Mouse (Mus musculus): ENCODE results near the gene Itih5. TPM values are rescaled to one million over a fixed set of nuclear protein-coding genes. Genes with fewer than 3 reads are reported as not detected.
A peak's percentile ranks its signal among the peaks of the same experiment; 100 is the strongest.

Itih5 gene
- 3.7 and 4.4 TPM in 2 replicates for polyA plus RNA-seq (2016; fragmentation: Nextera tagmentation; extraction: Ambion mirVana)

DNA sequence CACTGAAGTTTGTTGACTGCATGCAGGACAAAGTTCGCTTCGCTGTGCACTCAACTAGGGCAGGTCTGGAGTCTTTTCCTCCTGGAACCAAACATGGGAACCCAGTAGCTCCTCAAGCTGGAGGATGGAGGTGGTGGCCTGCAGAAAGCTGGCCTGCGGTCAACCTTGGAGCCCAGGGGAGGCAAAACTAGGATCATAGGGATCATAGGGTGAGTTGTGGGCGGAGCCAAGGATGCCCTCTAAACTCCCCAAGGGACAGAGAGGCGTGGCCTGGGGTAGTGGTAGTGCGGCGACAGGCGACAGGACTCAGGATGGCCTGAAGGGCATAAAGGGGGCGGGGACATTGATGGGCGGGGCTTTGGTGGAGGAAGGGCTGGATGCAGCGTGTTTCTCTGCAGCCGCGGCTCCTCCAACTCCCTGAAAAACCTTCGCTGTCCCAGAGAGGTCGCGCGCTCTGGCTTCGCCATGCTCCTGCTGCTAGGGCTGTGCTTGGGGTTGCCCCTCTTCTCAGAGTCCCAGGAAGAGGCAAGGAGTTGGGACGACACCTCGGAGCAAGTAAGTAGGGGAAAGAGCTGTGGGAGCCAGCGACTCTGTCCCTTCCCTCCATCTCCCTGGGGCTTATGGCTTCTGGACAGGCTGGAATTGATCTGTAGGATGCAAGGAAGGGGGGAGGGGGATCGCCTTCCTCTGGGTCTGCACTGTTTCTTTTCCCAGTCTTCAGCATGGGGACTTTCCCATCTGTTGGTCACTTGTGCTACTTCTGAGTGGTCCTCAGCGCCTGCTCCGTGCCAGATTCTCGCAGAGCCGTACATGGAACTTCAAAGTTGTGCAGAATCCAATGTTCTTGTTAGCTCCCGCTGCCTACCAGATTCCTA, at the start of gene Itih5:
Gene Itih5, plus strand, starts transcription at position 371 of the 875 bp plus-strand sequence.
- peak; percentile 83 for DNase-seq (ENCODE audit: low spot score)
- Histone ChIP-seq H3K4me1 (peaks cover 18% of the 10 kb centered on the region), H3K36me3 (replicated peaks) (no peaks in the 10 kb centered on the region), H3K9me3 (no peaks in the 10 kb centered on the region), H3K27me3 (replicated peaks; ENCODE audit: low read depth, poor library complexity, severe bottlenecking) (no peaks in the 10 kb centered on the region; the same call in 1 of the 2 replicates), H3K27ac (replicated peaks) (peak within 1 kb of the TSS; percentile 82), H3K4me3 (peak within 1 kb of the TSS; percentile 67)
- WGBS: 7% methylated on average over 27 of the region's 27 CpGs

DNA sequence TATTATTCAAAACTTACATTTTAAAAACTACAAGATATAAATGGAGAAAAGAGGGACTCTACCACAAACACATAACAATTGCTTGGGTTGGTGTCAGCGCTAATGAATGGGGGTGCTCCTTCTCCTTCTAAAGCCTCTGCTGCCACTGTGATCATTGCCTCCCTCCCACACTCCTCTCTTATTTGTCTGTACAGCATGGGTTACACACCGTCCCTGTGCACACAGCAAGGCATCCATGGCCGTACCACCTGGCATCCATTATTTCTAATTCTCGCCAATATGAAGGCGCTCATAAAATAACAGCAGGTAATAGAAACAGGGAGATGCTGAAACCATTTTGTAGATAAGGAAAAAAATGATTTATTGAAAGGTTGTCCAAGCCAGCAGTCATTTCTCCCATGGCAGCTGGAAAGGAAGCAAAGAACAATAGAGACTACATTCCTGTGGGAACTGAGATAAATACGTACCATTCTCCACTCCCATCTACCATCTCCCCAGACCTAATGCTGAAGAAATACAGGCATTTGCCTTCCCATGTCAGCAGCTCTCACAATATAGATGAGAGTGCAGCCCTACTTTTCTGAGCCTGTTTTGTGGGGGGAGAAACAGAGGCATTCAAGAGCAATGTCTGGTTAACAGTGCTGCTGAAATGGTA, 44.7 kb upstream of the Itih5 start:
- no peak for DNase-seq (ENCODE audit: low spot score)
- Histone ChIP-seq H3K4me1 (no peaks in the 10 kb centered on the region), H3K27ac (replicated peaks) (no peak overlapping the region), H3K4me3 (no peak overlapping the region), H3K36me3 (replicated peaks) (no peaks in the 10 kb centered on the region), H3K27me3 (replicated peaks; ENCODE audit: low read depth, poor library complexity, severe bottlenecking) (no peaks in the 10 kb centered on the region), H3K9me3 (no peaks in the 10 kb centered on the region)
- WGBS: 78% methylated on average over 6 of the region's 6 CpGs

DNA sequence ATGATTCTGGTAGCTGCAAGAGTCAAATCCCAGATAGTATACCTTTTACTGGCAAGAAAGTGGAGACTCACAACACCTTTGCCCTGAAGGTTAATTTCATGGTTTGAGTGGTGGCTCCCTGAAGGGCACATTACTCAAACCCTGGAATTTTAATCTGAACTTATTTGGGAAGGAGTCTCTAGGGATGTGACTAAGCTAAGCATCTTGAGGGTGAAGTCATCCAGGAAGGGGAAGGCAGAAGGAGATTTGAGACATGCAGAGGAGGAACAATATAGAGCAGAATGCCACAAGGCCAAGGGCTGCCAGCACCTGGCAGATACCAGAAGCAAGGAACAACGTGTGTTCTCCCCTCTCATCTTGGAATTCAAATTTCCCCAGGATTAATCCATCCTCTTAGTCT, 34.6 kb upstream of the Itih5 start:
- H3K9me3 ChIP-seq: no peaks in the 10 kb centered on the region
- no peaks in the 10 kb centered on the region for H3K4me1 ChIP-seq
- 76% methylated on average over 1 of the region's 1 CpGs for WGBS
- no peak overlapping the region for H3K27ac ChIP-seq (replicated peaks)
- no peaks in the 10 kb centered on the region for H3K36me3 ChIP-seq (replicated peaks)
- no peak for DNase-seq (ENCODE audit: low spot score)
- no peak overlapping the region for H3K4me3 ChIP-seq
- no peaks in the 10 kb centered on the region for H3K27me3 ChIP-seq (replicated peaks; ENCODE audit: low read depth, poor library complexity, severe bottlenecking)

DNA sequence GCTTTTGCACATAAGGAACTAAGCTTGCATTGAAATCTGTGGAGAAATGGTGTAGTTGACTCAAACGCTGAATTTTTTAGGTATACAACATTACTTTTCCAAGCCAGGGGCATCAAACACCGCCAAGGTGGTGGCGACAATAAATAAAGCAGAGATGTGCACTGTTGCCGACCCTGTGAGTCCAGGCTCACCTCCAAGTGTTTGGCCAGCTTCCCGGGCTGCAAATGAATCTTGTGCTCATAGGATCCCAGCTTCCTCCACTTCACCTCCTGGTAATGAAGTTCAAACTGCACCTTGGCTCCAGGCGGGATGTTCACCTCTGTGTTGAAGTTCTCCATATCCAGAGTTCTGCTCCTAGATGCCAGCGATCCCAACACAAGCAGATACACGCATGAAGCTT, 34.1 kb upstream of the Itih5 start:
- Histone ChIP-seq H3K4me1 (no peaks in the 10 kb centered on the region), H3K36me3 (replicated peaks) (no peaks in the 10 kb centered on the region), H3K27ac (replicated peaks) (no peak overlapping the region), H3K9me3 (no peaks in the 10 kb centered on the region), H3K27me3 (replicated peaks; ENCODE audit: low read depth, poor library complexity, severe bottlenecking) (no peaks in the 10 kb centered on the region), H3K4me3 (no peak overlapping the region)
- no peak for DNase-seq (ENCODE audit: low spot score)
- 86% methylated on average over 8 of the region's 8 CpGs for WGBS

DNA sequence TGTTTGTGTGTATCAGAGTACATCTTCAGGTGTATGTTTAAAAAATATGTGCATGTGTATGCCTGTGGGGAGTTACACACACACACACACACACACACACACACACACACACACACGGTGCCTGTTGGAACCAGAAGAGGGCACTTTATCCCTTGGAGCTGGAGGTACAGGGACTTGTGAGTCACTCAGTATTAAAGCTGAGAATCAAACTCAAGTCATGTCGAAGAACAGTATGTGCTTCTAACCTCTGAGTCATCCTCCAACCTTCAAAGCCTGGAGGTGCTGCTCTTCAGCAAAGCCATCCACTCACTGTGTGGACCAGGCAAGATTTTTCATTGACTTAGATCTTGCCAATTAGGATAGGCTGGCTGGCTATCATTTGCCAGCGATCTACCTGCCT, 31.5 kb upstream of the Itih5 start:
- H3K27ac ChIP-seq (replicated peaks): no peak overlapping the region
- no peaks in the 10 kb centered on the region for H3K27me3 ChIP-seq (replicated peaks; ENCODE audit: low read depth, poor library complexity, severe bottlenecking)
- no peak for DNase-seq (ENCODE audit: low spot score)
- no peaks in the 10 kb centered on the region for H3K4me1 ChIP-seq
- no peaks in the 10 kb centered on the region for H3K9me3 ChIP-seq
- no peaks in the 10 kb centered on the region for H3K36me3 ChIP-seq (replicated peaks)
- 72% methylated on average over 3 of the region's 3 CpGs for WGBS
- H3K4me3 ChIP-seq: no peak overlapping the region

DNA sequence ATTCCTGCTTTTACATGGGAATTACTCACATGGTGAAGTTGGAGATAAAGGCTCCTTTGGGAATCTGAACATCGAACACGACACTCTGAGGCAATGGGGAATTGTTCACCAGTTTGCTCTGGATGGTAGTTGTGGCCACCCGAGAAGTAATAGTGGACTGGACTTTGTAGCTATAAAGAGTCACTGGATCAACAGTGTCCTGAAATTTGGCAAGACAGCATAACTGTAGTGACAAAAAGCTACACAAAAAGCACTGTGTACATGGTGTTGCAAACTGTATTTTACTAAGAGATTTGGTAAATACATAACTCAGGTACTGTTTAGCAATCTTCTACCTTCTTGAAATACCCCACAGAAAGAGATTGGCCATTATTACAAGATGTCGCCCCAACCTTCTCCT, 27.2 kb upstream of the Itih5 start:
- 91% methylated on average over 4 of the region's 4 CpGs for WGBS
- no peak overlapping the region for H3K4me3 ChIP-seq
- no peaks in the 10 kb centered on the region for H3K36me3 ChIP-seq (replicated peaks)
- H3K27me3 ChIP-seq (replicated peaks; ENCODE audit: low read depth, poor library complexity, severe bottlenecking): no peaks in the 10 kb centered on the region
- no peak for DNase-seq (ENCODE audit: low spot score)
- H3K9me3 ChIP-seq: no peaks in the 10 kb centered on the region
- H3K4me1 ChIP-seq: no peaks in the 10 kb centered on the region
- no peak overlapping the region for H3K27ac ChIP-seq (replicated peaks)

DNA sequence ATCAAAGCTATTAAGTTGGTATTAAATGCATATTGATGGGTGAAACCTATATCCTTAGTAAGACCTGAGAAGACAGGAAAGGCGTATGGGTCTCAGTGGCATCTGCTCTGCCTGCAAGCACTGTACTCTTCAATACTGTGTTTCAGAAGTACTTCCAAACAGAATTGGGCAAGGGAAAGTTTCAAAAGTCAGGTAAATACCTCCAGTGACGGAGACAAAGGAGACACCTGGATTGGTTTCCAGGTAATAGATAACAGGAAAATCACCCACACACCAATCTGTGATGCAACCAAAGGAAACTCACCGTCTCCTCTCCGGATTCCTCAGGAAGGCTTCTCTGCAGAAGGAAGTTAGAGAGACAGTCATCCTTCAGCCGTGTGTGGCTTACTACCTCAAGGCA, 25.9 kb upstream of the Itih5 start:
- H3K27me3 ChIP-seq (replicated peaks; ENCODE audit: low read depth, poor library complexity, severe bottlenecking): no peaks in the 10 kb centered on the region
- no peak for DNase-seq (ENCODE audit: low spot score)
- 85% methylated on average over 5 of the region's 5 CpGs for whole genome bisulfite sequencing
- H3K9me3 ChIP-seq: no peaks in the 10 kb centered on the region
- H3K36me3 ChIP-seq (replicated peaks): no peaks in the 10 kb centered on the region
- no peaks in the 10 kb centered on the region for H3K4me1 ChIP-seq
- H3K4me3 ChIP-seq: no peak overlapping the region
- no peak overlapping the region for H3K27ac ChIP-seq (replicated peaks)

DNA sequence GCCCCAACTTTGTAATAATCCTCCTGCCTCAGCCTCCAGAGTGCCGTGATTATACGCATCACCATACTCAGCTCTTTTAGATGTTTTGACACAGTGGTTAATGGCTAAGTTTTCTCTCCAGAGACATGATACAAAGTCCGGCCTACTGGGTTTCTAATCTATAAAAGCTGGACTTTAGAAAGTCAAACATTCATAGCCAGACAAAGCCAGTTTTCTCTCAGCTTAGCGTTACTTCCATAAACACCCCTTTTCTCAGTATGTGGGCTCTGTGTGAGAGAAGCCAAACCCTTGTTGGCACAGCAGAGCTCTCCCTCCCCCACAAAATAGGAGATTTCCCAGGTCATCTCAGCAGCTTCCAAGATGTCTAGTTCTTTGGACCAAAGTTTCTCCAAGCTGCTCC, 24.8 kb upstream of the Itih5 start:
- DNase-seq (ENCODE audit: low spot score): no peak
- no peaks in the 10 kb centered on the region for H3K36me3 ChIP-seq (replicated peaks)
- no peaks in the 10 kb centered on the region for H3K4me1 ChIP-seq
- H3K9me3 ChIP-seq: no peaks in the 10 kb centered on the region
- H3K4me3 ChIP-seq: no peak overlapping the region
- H3K27me3 ChIP-seq (replicated peaks; ENCODE audit: low read depth, poor library complexity, severe bottlenecking): no peaks in the 10 kb centered on the region
- no peak overlapping the region for H3K27ac ChIP-seq (replicated peaks)
- 86% methylated on average over 4 of the region's 4 CpGs for WGBS

DNA sequence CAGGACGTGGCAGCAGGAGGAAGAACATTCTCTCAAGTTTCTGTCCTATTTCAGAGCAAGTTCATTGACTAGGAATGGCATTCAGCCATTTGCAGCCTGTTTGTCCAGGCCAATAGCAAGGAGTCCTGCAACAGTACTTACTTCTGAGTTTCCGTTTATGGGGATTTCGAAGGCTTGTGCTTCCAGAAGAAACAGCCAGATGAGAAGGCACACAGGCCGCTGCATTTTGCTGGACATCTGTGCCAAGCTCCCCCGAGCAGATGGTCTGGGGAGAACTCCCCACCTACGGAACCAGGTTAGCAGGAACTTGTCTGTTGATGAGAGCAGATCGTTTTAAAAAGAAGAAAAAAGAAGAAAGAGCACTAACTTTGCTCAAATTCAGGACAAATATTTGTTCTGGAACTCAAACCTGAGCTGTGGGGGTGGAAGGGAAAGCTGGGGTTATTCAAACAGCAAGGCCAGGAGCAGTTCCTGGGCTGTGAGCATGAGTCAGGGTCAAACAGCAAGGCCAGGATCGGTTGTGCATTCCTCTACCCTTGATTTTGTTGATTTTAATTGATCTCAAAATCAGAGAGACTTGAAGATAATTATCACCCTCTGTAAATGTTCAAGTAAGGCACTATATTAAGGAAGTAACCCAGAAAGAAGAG, 22.9 kb upstream of the Itih5 start:
- WGBS: 72% methylated on average over 8 of the region's 8 CpGs
- no peak for DNase-seq (ENCODE audit: low spot score)
- H3K36me3 ChIP-seq (replicated peaks): no peaks in the 10 kb centered on the region
- no peak overlapping the region for H3K27ac ChIP-seq (replicated peaks)
- H3K27me3 ChIP-seq (replicated peaks; ENCODE audit: low read depth, poor library complexity, severe bottlenecking): no peaks in the 10 kb centered on the region
- H3K9me3 ChIP-seq: no peaks in the 10 kb centered on the region
- H3K4me3 ChIP-seq: no peak overlapping the region
- no peaks in the 10 kb centered on the region for H3K4me1 ChIP-seq

DNA sequence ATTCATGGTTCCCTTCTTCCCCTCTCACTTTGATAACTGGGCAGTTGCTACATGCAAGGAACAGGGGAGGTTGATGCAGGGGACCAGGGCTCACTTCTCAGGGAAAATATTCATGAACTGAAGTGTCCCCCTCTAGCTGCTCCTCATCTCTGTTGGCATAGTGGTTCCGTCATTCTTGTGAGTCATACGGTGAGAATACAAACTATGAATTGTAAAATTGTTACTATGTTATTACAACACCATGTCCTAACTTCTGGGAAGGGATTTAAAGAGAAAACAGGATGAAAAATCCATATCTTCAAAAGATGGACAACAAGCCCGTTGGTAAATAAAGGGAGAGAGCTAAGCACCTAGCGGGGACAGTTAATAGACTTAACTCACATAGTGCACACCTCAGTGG, 22.1 kb upstream of the Itih5 start, which contains the start of gene Itih2:
Gene Itih2, minus strand, starts transcription at position 101 of the 400 bp plus-strand sequence.
- H3K9me3 ChIP-seq: no peaks in the 10 kb centered on the region
- H3K4me3 ChIP-seq: no peak within 1 kb of the TSS
- no peaks in the 10 kb centered on the region for H3K27me3 ChIP-seq (replicated peaks; ENCODE audit: low read depth, poor library complexity, severe bottlenecking)
- no peaks in the 10 kb centered on the region for H3K36me3 ChIP-seq (replicated peaks)
- H3K4me1 ChIP-seq: no peaks in the 10 kb centered on the region
- WGBS: 92% methylated on average over 4 of the region's 4 CpGs
- no peak for DNase-seq (ENCODE audit: low spot score)
- no peak within 1 kb of the TSS for H3K27ac ChIP-seq (replicated peaks)

DNA sequence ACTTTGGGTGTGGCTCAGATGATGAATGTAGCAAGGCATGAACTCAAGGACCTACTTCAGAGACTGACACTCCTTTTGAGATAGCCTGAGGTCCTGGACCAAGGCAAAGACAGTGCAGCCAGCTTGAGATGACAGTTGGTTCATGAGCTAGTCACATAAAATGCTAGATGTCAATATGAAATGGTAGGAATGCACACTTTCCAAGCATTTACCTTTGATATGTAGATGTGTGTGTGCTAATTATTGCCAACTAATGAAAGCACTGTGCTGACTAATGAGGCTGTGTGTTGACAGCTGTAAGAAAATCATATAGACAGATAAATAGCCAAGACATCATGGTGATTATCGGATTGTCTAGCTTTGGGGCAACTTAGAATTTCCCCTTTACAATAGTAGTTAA, 21.2 kb upstream of the Itih5 start:
- Histone ChIP-seq H3K9me3 (no peaks in the 10 kb centered on the region), H3K27me3 (replicated peaks; ENCODE audit: low read depth, poor library complexity, severe bottlenecking) (no peaks in the 10 kb centered on the region), H3K27ac (replicated peaks) (no peak overlapping the region), H3K36me3 (replicated peaks) (no peaks in the 10 kb centered on the region), H3K4me3 (no peak overlapping the region), H3K4me1 (no peaks in the 10 kb centered on the region)
- no peak for DNase-seq (ENCODE audit: low spot score)
- 88% methylated on average over 1 of the region's 1 CpGs for WGBS

DNA sequence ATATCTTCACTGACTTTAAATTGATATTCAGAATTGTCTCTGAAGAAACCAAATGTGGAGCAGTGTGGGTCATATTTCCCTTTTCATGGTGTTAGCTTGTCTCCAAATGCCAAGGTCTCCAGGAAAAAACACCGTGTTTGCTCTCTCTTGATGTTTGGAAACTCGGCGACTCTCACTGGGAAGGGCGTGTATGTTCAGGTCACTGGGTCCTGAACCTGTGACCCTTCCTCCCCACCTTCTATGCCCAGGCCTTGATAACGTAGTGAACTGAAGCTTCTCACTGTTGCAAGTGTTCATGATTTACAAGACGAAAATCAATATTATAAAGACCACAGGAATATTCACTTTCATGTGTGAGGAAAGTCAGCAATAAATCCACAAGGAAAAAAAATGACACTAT, 19.4 kb upstream of the Itih5 start:
- no peak overlapping the region for H3K27ac ChIP-seq (replicated peaks)
- H3K27me3 ChIP-seq (replicated peaks; ENCODE audit: low read depth, poor library complexity, severe bottlenecking): no peaks in the 10 kb centered on the region
- WGBS: 64% methylated on average over 6 of the region's 6 CpGs
- H3K4me3 ChIP-seq: no peak overlapping the region
- H3K36me3 ChIP-seq (replicated peaks): no peaks in the 10 kb centered on the region
- H3K9me3 ChIP-seq: no peaks in the 10 kb centered on the region
- DNase-seq (ENCODE audit: low spot score): no peak
- no peaks in the 10 kb centered on the region for H3K4me1 ChIP-seq

Measured in embryonic facial prominence, embryonic 10.5 days (tissue).